Mouse (Mus musculus): Measurements from ENCODE around the gene Ccdc6. TPM values are rescaled to one million over a fixed set of nuclear protein-coding genes. Genes with fewer than 3 reads are reported as not detected.

Gene Ccdc6
- polyA plus RNA-seq, 1 experiment: 12.2 TPM

DNA sequence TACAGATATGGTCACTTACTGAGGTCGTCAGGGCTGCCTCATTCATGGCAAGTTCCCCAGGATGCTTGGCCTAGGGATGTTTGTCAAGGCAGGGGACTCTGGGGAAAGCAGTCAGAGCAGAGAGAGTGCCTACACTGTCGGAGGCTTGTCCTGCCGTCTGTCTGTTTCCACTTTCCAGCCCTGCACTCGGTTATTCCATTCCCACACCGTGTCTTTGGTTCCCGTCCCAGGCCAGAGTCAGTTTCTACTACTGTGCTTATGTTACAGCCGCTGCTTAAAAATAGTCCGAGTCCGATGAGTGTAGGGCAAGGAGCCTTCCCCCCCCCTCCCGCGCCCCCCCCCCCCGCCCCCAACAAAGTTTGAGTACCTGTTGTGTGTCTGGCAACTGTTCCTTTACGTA lies 11.1 kb downstream of the Ccdc6 start:
- peaks cover 74% of the 10 kb centered on the region for H3K36me3 ChIP-seq (replicated peaks; ENCODE audit: low read length)
- H3K4me3 ChIP-seq (replicated peaks): no peak overlapping the region
- peaks cover 11% of the 10 kb centered on the region for H3K9me3 ChIP-seq
- TF ChIP-seq FLI1 (IDR thresholded peaks at IDR 0.05; ENCODE audit: low read length) (no peak), GATA1 (IDR thresholded peaks at IDR 0.05; ENCODE audit: borderline replicate concordance, low read length) (no peak)
- peaks cover 76% of the 10 kb centered on the region for H3K4me1 ChIP-seq
- no peaks in the 10 kb centered on the region for H3K27me3 ChIP-seq (replicated peaks)

DNA sequence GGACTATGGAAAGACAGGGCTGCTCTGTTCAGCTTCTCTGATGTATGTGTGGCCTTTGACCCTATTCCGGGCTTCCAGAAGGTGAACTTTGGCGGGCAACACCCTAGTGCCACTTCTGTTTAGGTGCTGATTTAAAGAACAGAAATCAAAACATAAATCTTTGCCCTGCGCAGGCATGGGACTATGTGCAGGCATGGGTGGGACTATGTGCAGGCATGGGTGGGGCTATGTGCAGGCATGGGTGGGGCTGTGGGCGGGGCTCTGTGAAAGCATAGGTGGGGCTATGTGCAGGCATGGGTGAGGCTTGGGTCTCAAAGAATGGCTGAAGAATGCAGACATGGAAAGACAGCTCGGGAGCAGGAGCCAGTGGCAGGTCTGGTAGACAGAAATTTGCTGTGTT lies 13.1 kb downstream of the Ccdc6 start:
- H3K4me3 ChIP-seq (replicated peaks): no peak overlapping the region
- no peak for TF ChIP-seq FLI1 (IDR thresholded peaks at IDR 0.05; ENCODE audit: low read length)
- no peak for TF ChIP-seq GATA1 (IDR thresholded peaks at IDR 0.05; ENCODE audit: borderline replicate concordance, low read length)
- peaks cover 71% of the 10 kb centered on the region for H3K36me3 ChIP-seq (replicated peaks; ENCODE audit: low read length)
- H3K27me3 ChIP-seq (replicated peaks): no peaks in the 10 kb centered on the region
- peaks cover 11% of the 10 kb centered on the region for H3K9me3 ChIP-seq
- peaks cover 77% of the 10 kb centered on the region for H3K4me1 ChIP-seq

GRCm38 (mm10) chr10:70110815-70111214 lies 13.9 kb downstream of the Ccdc6 start:
- peaks cover 63% of the 10 kb centered on the region for H3K36me3 ChIP-seq (replicated peaks; ENCODE audit: low read length)
- peaks cover 76% of the 10 kb centered on the region for H3K4me1 ChIP-seq
- no peak for TF ChIP-seq GATA1 (IDR thresholded peaks at IDR 0.05; ENCODE audit: borderline replicate concordance, low read length)

DNA sequence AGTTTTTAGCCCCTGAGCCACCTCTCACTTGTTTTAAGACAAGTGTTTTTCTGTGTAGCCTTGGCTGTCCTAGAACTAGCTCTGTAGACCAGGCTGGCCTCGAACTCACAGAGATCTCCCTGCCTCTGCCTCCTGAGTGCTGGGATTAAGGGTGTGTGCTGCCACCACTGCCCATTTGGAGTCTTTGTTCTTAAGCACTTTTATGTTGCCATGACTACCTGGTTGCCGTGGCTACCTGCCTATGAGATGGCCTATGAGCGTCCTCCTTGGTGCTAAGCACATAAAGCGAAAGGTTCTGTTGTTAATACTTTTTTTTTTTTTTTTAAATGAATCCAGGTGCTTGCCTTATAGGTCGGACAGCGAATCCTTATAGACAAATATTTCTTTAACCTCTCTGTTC lies 14.7 kb downstream of the Ccdc6 start:
- H3K9me3 ChIP-seq: peaks cover 11% of the 10 kb centered on the region
- peaks cover 62% of the 10 kb centered on the region for H3K36me3 ChIP-seq (replicated peaks; ENCODE audit: low read length)
- no peak for TF ChIP-seq FLI1 (IDR thresholded peaks at IDR 0.05; ENCODE audit: low read length)
- TF ChIP-seq GATA1 (IDR thresholded peaks at IDR 0.05; ENCODE audit: borderline replicate concordance, low read length): no peak
- peaks cover 75% of the 10 kb centered on the region for H3K4me1 ChIP-seq
- H3K27me3 ChIP-seq (replicated peaks): no peaks in the 10 kb centered on the region
- no peak overlapping the region for H3K4me3 ChIP-seq (replicated peaks)

More at GRCm38 (mm10) chr10:70110815-70111214, 13.9 kb downstream of the Ccdc6 start:
- H3K27me3 ChIP-seq (replicated peaks): no peaks in the 10 kb centered on the region
- peaks cover 11% of the 10 kb centered on the region for H3K9me3 ChIP-seq
- H3K4me3 ChIP-seq (replicated peaks): peak overlapping the region; percentile 31

DNA sequence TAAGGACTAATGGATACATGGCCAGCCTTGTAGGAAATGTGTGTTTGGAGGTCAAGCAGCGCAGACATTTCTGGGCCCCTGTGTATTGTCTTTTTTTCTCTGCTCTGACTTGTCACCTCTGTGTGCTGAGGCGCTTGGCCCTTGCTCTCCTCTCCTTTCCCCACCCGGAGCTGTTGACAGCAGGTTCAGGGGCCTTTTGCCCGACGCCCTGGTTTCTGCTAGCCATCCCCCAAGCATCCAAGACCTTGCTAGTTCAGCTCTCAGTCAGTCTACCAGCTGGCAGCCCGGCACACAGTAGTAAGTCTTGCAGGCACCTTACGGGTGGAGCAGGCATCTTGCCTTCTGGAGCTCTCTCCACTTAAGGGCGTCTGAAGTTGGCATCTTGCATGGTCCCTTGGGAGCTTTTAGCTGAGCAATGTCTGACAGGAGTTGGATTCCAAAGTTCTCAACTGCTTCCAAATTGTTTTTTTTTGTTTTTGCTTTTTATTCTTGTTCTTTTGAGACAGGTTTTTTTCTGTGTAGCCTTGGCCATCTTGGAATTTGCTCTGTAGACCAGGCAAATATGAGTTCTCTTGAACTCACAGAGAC lies 17.2 kb downstream of the Ccdc6 start:
- peaks cover 44% of the 10 kb centered on the region for H3K36me3 ChIP-seq (replicated peaks; ENCODE audit: low read length)
- peaks cover 11% of the 10 kb centered on the region for H3K9me3 ChIP-seq
- peaks cover 70% of the 10 kb centered on the region for H3K4me1 ChIP-seq
- no peak for TF ChIP-seq GATA1 (IDR thresholded peaks at IDR 0.05; ENCODE audit: borderline replicate concordance, low read length)
- TF ChIP-seq FLI1 (IDR thresholded peaks at IDR 0.05; ENCODE audit: low read length): no peak
- no peaks in the 10 kb centered on the region for H3K27me3 ChIP-seq (replicated peaks)
- no peak overlapping the region for H3K4me3 ChIP-seq (replicated peaks)

GRCm38 (mm10) chr10:70116454-70116853 lies 19.5 kb downstream of the Ccdc6 start:
- H3K4me1 ChIP-seq: peaks cover 71% of the 10 kb centered on the region
- H3K4me3 ChIP-seq (replicated peaks): peak overlapping the region; percentile 33
- peaks cover 38% of the 10 kb centered on the region for H3K36me3 ChIP-seq (replicated peaks; ENCODE audit: low read length)
- TF ChIP-seq GATA1 (IDR thresholded peaks at IDR 0.05; ENCODE audit: borderline replicate concordance, low read length) (no peak), FLI1 (IDR thresholded peaks at IDR 0.05; ENCODE audit: low read length) (no peak)
- no peaks in the 10 kb centered on the region for H3K27me3 ChIP-seq (replicated peaks)
- H3K9me3 ChIP-seq: peaks cover 11% of the 10 kb centered on the region

DNA sequence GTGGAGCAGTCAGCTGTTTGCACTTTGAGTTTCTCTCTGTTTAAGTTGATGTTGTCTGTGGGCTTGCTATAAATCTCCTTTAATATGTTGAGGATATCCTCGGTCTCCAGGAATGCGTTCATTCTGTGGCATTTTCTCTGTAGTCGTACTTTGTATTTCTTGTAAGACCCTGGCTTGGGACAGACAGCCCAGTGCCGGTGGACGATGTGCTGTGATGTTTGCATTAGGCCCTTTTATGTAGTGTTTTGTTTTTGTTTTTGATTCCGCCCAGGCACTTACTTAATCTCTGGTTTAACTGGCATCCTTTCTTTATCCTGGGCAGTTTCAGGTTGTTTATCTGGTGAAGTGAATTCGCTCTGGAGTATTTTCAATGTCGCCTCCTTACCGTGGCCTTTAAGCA lies 22.5 kb downstream of the Ccdc6 start:
- peaks cover 8% of the 10 kb centered on the region; the same call in 1 of the 2 replicates for H3K9me3 ChIP-seq
- H3K4me3 ChIP-seq (replicated peaks): peak overlapping the region; percentile 31
- peaks cover 71% of the 10 kb centered on the region for H3K4me1 ChIP-seq
- H3K27me3 ChIP-seq (replicated peaks): no peaks in the 10 kb centered on the region
- H3K36me3 ChIP-seq (replicated peaks; ENCODE audit: low read length): peaks cover 24% of the 10 kb centered on the region
- TF ChIP-seq GATA1 (IDR thresholded peaks at IDR 0.05; ENCODE audit: borderline replicate concordance, low read length) (no peak), FLI1 (IDR thresholded peaks at IDR 0.05; ENCODE audit: low read length) (no peak)

GRCm38 (mm10) chr10:70119851-70120370 lies 23.0 kb downstream of the Ccdc6 start:
- H3K4me3 ChIP-seq (replicated peaks): peak overlapping the region; percentile 77
- TF ChIP-seq GATA1 (IDR thresholded peaks at IDR 0.05; ENCODE audit: borderline replicate concordance, low read length) (no peak), FLI1 (IDR thresholded peaks at IDR 0.05; ENCODE audit: low read length) (no peak)
- peaks cover 70% of the 10 kb centered on the region for H3K4me1 ChIP-seq
- peaks cover 25% of the 10 kb centered on the region for H3K36me3 ChIP-seq (replicated peaks; ENCODE audit: low read length)
- H3K9me3 ChIP-seq: peaks cover 8% of the 10 kb centered on the region; the same call in 1 of the 2 replicates
- no peaks in the 10 kb centered on the region for H3K27me3 ChIP-seq (replicated peaks)

- H3K4me1 ChIP-seq: peaks cover 73% of the 10 kb centered on the region
- H3K4me3 ChIP-seq (replicated peaks): peak overlapping the region; percentile 86
- no peaks in the 10 kb centered on the region for H3K27me3 ChIP-seq (replicated peaks)
- H3K9me3 ChIP-seq: peaks cover 8% of the 10 kb centered on the region; the same call in 1 of the 2 replicates
- peaks cover 32% of the 10 kb centered on the region for H3K36me3 ChIP-seq (replicated peaks; ENCODE audit: low read length)
- TF ChIP-seq GATA1 (IDR thresholded peaks at IDR 0.05; ENCODE audit: borderline replicate concordance, low read length) (no peak), FLI1 (IDR thresholded peaks at IDR 0.05; ENCODE audit: low read length) (no peak)
Observed at GRCm38 (mm10) chr10:70120671-70121405, 23.9 kb downstream of the Ccdc6 start.

GRCm38 (mm10) chr10:70121406-70121695 lies 24.4 kb downstream of the Ccdc6 start:
- H3K9me3 ChIP-seq: peaks cover 8% of the 10 kb centered on the region; the same call in 1 of the 2 replicates
- peak overlapping the region; percentile 80 for H3K4me3 ChIP-seq (replicated peaks)
- H3K36me3 ChIP-seq (replicated peaks; ENCODE audit: low read length): peaks cover 32% of the 10 kb centered on the region
- TF ChIP-seq FLI1 (IDR thresholded peaks at IDR 0.05; ENCODE audit: low read length) (no peak), GATA1 (IDR thresholded peaks at IDR 0.05; ENCODE audit: borderline replicate concordance, low read length) (no peak)
- H3K4me1 ChIP-seq: peaks cover 72% of the 10 kb centered on the region
- no peaks in the 10 kb centered on the region for H3K27me3 ChIP-seq (replicated peaks)
